Mouse (Mus musculus) spleen, postnatal 14 days (tissue): ENCODE measurements around the gene Il17c.

ENCODE experiments used
- DNase-seq, 2 experiments: peaks; one replicate each; pipeline ENCODE4 v3.0.0; 2021 to 2022; ENCODE audit warnings: low spot score in 2 of 2

The Il17c gene

DNA sequence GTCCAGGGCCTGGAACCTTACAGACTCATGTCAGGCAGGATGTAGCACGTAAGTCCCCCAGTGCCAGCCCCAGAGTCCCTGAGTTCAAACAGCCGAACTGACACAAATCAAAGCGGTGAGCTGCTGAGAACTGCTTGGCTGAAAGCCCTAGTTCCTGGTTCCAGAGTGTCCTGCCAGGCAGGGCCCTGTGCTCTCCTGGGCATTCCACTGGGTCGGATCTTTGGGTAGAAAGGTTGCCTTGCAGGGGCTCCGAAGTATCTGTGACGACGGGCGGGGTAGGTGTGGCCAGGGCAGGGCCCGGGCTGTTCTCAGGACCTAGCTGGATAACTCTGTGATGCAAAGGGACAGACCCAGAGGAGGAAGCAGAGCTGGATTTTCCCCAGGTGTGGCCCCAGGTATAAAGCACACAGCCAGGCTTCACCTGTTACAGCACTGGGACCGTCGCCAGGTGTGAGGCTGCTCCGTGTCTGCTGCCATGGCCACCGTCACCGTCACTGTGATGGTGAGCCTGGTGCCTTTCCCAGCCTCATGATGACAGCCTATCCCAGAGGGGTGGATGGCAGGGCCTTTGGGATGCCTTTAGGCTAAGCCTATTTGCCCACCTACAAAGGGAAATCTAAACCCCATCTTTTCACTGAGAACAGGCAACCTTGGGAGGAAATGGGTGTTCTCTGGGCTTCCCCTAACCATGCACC lies at the start of gene Il17c:
TSS of gene Il17c (plus strand) at position 645 of the 695 bp plus-strand sequence.
- DNase-seq, result no peak

DNA sequence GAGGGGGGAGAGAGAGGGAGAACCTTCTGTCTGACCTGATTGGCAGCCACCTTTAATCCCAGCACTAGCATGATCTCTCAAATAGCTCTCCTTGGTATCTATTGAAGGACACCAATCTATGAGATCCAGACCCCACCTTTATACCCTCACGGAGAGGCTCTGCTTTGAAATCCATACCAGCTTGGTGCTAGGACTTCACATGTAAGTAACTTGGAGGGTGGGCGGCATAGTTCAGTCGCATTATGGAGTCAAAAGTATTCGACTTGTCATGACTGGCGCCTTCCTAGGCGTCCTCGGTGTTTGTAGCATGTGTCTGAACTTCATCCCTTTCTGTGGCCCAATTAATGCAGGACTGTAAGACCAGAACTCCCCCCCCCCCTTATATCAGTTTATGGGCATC lies 46.5 kb upstream of the Il17c start:
- DNase-seq, result no peak

DNA sequence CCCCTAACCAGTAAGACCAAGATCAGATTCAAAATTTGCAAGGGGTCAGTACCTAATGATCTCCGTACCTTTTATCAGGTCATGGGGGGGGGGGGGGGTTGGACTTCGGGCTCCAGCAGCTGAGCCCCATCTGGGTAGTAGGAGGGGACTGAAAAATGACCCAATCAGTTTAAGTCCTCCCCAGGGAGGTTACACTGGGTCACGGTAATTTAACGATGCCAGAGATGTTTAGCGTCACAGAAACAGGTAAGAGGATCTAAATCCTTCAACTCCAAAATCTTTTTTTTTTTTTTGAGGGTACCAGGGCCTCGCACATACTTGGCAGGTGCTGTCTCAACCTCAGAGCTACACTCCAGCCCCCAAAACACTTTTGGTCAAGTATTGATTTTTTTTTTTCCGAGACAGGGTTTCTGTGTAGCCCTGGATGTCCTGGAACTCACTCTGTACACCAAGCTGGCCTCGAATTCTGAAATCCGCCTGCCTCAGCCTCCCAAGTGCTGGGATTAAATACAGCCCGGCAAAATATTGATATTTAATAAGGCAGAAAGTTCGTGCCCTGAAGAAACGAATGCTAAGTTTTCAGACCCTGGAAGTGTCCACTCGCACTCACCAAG lies 46.0 kb upstream of the Il17c start:
- DNase-seq, result no peak

DNA sequence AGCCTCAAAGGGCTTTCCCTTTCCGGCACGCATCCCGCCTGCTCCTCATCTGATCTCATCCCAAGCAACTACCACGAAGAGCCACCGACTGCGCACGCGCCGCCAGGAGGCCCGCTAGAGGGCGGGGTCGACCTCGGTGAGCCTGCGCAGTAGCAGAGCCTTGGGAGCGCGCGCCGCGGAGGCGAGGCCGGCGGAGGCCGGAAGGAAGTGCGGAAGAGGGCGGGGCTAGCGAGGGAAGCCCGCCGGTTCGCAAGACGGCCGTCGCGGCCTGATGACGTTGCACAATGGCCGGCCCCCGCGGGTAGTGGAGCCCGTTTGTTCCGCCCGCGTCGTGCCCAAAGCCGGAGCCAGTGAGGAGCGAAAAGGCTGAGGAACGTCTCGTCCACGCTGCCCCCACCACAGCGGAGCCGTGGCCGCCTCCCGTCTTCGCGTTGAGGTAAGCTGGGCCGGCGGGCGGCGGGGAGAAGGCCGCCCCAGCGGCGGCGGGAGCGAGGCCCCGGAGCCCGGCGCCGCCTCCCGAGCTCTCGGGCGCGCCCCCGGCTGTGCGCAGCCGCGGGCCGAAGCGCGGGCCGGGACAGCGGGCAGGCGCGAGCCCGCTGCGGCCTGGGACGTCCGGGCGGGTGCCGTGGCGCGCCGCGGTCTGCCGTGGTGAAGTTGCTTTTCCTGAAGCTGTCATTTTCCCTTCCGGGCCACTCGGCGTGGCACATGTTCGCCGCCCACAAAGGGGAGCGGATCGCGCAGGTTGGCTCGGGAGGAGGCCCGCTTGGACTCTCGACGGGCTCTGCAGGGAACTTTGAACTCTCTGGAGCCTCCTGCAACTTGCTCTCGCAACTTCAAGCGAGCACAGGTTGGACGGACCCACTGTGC lies 45.2 kb upstream of the Il17c start, which contains the start of gene Zc3h18:
TSS of gene Zc3h18 (plus strand) at position 245 of the 867 bp plus-strand sequence.
- peak; percentile 99 for DNase-seq

DNA sequence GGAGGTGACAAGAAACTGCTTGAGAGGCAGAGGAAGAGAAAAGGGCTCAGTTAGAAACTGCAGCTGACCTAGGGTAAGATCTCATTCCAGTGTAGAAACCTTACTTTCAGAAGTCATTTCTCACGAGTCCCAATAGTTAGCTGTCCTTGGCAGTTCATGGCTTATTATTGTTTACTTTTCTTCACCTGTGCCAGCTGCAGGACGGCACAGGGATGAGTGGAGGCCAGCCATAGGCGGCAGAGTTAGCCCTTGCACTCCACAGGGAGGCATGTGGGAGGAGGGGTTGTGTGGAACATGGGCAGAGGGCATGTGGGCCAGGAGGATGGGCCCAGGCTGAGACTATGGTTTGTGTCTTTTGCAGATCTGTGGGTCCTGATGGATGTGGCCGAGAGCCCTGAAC lies 38.8 kb upstream of the Il17c start:
- DNase-seq, result no peak

DNA sequence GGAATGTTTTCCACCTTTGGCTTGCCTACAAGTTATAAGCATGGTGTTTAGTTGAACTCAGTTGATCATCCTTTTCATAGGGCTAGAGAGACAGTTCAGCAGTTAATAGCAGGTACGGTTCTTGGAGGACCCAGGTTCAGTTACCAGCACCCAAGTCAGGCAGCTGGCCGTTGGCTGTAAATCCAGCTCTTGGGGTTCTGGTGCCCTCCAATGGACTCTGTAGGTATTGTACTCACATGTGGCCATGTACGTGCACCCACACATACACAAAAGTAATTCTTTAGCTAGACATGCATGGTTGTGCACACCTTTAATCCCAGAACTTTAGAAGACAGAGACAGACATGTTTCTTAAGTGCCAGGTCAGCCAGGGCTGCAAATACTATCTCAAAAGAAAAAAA lies 32.5 kb upstream of the Il17c start:
- no peak for DNase-seq

DNA sequence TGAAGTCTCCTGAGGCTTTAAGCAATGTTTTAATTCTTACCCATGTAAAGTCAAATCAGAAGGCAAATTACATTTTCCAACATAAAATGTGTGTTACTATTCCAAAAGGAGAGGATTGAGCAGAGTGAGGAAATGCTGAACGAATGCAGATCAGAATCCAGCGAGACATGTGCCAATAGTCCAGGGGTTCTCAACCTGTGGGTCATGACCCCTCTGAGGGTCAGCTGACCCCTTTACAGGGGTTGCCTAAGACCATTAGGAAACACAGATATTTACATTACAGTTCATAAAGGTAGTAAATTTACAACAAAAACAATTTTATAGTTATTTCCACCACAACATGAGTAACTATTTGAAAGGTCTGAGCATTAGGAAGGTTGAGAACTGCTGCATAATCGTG lies 31.1 kb upstream of the Il17c start:
- DNase-seq, result no peak

DNA sequence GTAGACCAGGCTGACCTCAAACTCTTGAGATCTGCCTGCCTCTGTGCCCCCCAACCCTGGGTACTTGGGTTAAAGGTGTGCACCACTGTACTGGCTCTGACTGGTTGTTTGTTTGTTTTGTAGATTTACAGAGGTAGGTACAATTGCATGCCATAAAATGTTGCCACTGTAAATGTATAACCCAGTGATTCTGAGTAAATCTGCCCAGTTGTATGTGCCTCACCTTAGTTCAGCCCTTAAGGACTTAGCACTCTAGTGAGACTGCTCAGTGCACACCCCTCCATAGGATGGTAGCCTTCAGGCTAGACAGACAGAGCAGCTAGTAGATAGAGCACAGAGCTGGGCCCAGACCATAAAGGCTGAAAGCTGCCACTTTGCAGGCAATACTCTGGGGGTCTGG lies 28.1 kb upstream of the Il17c start:
- no peak for DNase-seq

DNA sequence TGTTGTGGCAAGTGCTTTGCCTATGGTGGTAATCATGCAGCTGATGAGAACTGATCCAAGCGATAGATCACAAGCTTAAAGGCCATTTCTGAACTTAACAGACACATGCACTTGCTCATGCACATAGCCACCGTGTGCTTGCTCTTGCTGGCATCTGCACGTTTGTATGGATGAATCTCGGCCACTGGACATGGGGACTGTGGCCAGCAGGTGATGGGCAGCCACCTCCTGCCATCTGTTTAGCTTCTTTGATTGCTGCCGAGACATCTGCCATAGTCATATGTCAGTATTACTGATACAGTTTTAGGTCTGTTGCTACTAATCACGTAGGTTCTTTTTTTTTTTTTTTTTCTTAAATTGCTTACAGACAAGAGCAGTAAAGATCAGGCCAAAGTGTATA lies 26.5 kb upstream of the Il17c start:
- DNase-seq, result no peak

DNA sequence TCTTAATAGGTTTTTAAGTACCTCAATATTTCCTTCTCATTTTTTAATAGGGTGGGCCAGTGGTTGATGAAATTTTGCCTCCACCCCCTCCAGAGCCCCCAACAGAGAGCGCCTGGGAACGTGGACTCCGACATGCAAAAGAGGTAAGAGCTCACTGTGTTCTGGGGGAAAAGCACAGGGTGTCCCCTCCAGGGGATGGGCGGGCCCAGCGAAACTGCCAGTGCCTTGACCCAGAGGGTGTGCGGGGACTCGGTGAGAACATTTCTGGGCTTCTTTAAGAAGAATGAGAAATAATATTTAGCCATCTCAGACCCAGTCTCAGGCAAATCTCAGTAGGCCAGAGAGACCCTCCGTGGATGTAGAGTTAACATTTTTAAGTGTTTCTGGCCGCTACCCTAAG lies 23.6 kb upstream of the Il17c start:
- no peak for DNase-seq

DNA sequence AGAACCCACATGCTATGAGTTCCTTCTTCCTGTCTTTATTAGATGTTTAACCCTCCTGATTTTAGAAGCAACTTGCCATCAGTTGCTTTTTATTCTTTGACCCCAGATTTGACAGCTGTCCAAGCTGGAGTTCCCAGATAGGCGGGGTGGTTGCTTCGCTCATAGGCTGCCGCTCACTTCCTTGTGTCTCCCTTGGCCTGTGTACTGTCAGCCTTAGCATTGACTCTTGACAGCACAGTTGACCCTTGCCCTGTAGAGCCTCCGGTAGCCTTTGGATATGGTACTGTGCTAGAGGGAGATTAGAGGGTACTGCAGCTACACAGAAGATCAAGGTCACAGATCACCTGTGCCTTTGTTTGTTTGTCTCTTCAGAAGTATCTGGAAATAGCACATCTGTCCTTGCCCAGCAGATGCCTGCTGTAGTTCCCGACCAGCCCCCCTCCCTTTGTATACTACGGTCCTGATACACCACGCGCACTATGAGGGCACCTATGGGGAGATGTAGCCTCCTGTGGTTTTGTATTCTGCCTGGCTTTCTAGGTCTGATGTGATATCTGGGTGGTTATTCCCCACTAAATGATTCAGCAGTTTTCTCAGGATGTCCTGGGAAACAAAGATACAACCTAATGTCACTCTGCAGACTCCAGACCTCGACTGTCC lies 16.5 kb upstream of the Il17c start:
- no peak for DNase-seq

DNA sequence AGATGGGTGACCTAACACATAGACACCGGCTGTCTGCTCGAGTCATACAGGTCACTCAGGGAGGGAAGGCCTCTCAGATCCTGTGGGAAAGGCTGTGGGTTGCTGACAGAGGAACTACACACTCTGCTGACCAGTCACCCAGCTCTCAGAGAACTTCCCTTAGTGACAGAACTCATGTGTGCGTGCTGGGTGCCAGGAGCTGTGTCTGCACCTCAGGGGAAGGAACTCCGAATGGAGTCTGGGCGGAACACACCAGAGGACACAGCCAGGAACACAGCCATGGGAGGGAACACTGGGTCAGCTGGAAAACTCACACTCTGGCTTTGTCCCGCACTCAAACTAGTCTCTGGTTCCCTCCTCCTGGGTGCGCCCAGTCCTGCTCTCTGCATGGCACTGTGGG lies 14.1 kb upstream of the Il17c start:
- no peak for DNase-seq

DNA sequence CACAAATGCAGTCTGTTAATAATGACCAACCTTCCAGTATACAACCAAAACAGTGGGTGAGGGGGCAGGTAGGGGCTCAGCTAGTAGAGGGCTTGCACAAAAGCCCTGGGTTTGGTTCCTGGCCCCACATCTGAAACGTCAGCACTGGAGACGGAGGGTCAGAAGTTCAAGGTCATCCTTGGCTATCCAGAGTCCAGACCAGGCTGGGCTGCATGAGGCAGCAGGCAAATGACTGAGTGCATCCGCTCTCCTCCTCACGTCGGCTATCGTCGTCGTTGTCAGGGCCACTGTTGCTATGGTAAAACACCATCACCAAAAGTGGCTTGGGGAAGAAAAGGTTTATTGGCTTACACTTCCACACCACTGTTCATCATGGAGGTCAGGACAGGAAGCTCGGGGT lies 7.5 kb upstream of the Il17c start:
- DNase-seq, result no peak

DNA sequence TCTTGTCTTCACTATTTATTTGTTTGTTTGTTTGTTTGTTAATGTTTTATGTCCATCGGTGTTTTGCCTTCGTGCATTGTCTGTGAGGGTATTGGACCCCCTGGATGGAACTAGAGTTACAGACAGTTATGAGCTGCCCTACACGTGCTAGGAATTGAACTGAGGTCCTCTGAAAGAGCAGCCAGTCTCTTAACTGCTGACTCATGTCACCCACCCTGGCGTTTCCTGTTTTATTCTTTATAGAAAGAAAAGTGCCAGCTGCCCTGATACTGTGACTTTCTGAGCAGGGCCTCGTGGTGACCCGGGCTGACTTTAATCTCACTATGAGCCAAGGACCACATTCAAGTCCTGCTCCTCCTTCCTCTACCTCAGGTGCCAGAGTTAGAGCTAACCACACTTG lies 6.3 kb upstream of the Il17c start:
- DNase-seq, result no peak

DNA sequence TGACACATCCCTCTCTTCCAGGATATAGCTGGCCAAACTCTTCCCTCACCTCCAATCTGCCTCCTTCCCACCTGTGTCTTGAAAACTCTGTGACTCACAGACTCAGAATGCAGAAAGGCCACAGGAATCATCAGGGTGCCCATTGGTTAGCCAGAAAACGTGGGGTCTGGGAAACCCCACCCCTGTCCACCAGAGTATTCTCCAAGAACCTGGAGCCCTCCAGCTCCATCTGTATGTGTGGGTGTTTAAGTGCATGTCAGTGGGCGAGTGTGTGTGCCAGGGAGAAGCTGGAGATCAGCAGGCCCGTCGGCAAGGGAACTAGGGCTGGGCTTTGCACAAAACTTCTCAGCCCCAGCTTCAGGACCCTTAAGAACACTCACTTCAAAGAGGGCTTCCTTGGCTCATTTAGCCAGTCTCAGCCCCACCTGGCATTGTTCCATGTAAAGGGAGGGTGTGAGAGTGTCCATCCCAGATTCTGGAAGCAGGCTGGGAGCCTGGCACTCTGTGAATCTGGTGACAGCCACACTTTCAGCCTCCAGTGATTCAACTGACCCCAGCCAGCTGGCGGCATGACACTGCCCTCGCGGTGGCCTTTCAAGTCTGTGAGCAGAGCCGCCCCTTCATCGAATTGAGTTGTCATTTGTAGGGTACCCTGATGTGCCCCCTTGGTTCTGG lies 1.8 kb upstream of the Il17c start:
- no peak for DNase-seq

DNA sequence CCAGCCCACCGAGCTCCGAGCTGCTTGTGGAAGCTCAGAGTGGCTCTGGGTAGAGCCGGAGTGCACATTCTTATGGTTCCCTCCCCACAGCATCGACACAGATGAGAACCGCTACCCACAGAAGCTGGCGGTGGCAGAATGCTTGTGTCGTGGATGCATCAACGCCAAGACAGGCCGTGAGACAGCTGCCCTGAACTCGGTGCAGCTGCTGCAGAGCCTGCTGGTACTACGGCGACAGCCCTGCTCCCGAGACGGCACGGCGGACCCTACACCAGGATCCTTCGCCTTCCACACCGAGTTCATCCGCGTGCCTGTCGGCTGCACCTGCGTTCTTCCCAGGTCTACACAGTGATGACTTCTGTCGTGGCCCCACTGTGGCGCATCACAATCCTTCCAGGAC lies 1.4 kb downstream of the Il17c start:
- DNase-seq, result no peak

DNA sequence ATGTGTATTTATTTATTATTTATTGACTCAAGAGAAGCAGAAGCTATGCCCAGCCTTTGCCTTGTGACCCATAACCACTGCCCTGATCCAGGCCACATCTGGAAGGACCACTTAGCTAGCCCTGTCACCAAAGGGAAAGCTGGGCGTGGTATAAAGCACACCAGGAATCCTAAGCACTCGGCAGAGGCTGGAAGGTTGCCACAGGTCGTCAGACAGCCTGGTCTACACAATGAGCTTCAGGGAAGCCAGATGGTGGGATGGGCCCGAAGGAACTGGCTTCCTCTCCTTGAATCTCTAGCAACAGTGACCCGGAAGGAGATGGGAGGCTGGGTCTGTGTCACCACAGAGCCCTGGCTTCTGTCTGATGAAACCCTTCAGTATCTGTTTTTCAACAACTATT lies 1.8 kb downstream of the Il17c start:
- DNase-seq, result no peak

DNA sequence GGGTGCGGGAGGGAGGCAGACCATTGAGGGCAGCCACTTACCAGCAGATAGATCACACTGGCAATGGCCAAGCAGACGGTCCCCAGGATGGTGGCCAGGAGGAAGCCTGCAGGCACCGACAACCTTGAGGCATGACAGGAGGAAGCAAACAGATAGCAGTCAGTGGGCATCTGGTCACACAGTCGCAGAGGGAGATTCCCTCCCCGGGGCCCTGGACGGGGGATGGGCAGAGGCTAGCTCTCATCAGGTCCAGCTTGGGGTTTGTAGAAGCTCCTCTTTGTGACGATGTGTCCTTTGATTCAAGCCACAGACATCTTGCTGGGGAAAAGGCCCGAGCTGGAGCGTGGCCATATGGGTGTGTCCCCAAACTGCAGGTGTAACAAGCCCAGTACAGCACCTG lies 4.3 kb downstream of the Il17c start:
- no peak for DNase-seq

DNA sequence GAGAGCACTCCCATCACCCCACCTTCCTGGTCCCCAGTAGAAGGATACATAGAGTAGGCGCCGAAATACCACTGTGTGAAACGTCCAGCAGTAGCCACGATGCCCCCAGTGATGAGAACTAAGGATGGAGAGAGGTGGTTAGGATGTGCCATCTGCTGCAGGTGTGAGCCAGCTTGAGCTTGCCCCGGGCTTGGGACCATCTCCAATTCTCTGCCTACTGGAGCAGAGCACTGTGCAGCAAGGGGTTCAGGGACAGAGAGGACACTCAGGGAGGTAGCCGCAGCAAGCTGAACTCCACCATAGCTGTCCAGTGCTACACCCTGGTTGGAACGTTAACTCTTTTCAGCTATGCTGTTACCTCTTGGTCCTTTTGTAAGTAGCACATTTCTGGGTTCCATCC lies 5.8 kb downstream of the Il17c start:
- no peak for DNase-seq

DNA sequence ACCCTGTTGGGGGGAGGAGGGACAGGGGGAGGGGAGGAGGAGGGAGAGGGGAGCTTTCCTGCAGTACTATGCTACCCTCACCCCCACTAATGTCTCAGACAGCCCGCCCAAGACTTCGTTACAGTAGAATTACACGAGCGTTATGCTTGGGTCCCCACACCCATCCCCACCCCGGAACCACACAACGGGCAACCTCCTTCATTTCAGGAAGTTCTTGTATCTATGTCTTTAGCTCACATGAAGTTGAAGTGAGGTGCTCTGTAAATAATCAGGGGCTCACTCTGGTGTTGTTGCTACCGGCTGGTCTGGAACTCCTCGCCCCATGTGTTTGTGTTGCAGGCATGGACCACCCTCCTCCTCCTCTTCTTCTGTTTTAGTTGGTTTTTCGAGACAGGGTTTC lies 6.3 kb downstream of the Il17c start:
- DNase-seq, result peak in 1 of 2 experiments; percentile 19

DNA sequence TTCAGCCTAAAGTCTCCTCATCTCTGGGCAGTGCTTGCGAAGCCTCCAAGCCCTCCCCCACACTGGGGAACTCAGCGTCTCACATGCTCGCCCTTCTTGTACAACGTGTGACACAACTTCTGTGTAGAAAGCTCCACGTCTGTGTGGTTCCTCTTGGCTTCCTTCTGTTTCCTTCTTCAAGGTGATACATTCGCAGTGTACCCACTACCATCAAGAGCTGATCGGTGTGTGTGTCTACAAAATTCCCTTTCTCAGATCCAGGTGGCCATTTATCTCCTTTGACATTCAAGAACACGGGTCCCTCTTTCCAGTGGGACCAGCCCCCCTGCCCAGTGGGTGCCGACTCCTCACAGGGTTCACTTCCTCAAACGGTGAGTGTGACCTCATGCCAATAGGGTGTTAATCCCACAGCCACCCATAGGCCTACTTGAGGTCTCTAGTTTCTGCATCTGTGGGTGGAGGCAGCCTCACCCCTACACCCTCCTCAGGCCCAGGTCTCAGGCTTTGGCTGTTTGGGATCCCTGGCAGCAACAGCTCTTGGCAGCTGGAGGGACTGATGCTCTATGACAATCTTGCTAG lies 8.3 kb downstream of the Il17c start:
- DNase-seq, result peak in 1 of 2 experiments; percentile 37
